Mouse (Mus musculus): ENCODE results near the gene Bbof1. TPM values are rescaled to one million over a fixed set of nuclear protein-coding genes. Genes with fewer than 3 reads are reported as not detected.
A peak's percentile ranks its signal among the peaks of the same experiment; 100 is the strongest.

The Bbof1 gene
- total and polyA plus RNA-seq, 3 experiments: 0.31 to 2.0 (median 1.7) TPM

- intact Hi-C loops (cut with DNase I): loop anchor here (10.0 kb wide), 1 partner anchor 308 kb away; no protein-coding TSS in a partner anchor
- Histone ChIP-seq H3K4me1 (ENCODE audit: control insufficient read depth, insufficient read depth, low read length) (peaks cover under 1% of the 10 kb centered on the region), H3K27ac (no peak overlapping the region), H3K79me2 (replicated peaks; ENCODE audit: control insufficient read depth, insufficient read depth, low read length) (peaks cover 6% of the 10 kb centered on the region), H3K36me3 (ENCODE audit: control insufficient read depth, insufficient read depth, low read length) (no peaks in the 10 kb centered on the region; the same call in none of the 2 replicates), H3K27me3 (ENCODE audit: control insufficient read depth, insufficient read depth, low read length) (no peaks in the 10 kb centered on the region), H3K9ac (ENCODE audit: low read depth, low read length) (no peak overlapping the region), H3K4me3 (no peak overlapping the region)
- DNase-seq: no peak
- TF ChIP-seq CTCF (IDR thresholded peaks at IDR 0.05) (no peak), POLR2A (IDR thresholded peaks at IDR 0.05; ENCODE audit: insufficient read depth, low read depth, low read length) (no peak), EP300 (IDR thresholded peaks at IDR 0.05; ENCODE audit: insufficient read depth, low read depth, low read length) (no peak)
- 88% methylated on average over 3 of the region's 3 CpGs for WGBS
These were observed 48.0 kb downstream of the Bbof1 start for GRCm38 (mm10) chr12:84456911-84457310.

DNA sequence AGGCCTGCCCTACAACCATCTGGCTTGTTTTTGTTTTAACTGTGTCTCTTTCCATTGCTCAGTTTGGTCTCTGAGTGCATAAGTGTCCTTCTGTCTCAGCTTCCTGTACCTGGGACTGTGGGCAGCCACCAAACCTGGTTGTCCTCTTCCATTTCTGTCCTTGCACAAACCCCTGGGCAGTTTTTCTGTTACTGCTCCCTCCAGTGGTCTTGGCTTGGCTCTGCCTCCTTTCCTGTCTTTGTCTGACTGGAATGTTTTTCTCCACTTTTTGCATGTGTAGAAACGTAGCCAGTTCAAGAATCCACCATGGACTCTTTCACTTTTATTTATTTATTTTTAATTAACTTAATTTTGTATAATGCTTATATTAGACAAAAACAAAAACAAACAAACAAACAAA is 51.0 kb downstream of the Bbof1 start:
- H3K36me3 ChIP-seq (ENCODE audit: control insufficient read depth, insufficient read depth, low read length): no peaks in the 10 kb centered on the region; the same call in none of the 2 replicates
- no peak overlapping the region for H3K9ac ChIP-seq (ENCODE audit: low read depth, low read length)
- H3K4me3 ChIP-seq: no peak overlapping the region
- no peaks in the 10 kb centered on the region for H3K4me1 ChIP-seq (ENCODE audit: control insufficient read depth, insufficient read depth, low read length)
- no peak overlapping the region for H3K27ac ChIP-seq
- DNase-seq: no peak
- no peaks in the 10 kb centered on the region for H3K79me2 ChIP-seq (replicated peaks; ENCODE audit: control insufficient read depth, insufficient read depth, low read length)
- peak; percentile 37 for TF ChIP-seq CTCF (IDR thresholded peaks at IDR 0.05)
- no peak for TF ChIP-seq EP300 (IDR thresholded peaks at IDR 0.05; ENCODE audit: insufficient read depth, low read depth, low read length)
- no peak for TF ChIP-seq POLR2A (IDR thresholded peaks at IDR 0.05; ENCODE audit: insufficient read depth, low read depth, low read length)
- no peaks in the 10 kb centered on the region for H3K27me3 ChIP-seq (ENCODE audit: control insufficient read depth, insufficient read depth, low read length)
- intact Hi-C loops (cut with DNase I): loop anchor here (10.0 kb wide), 1 partner anchor 305 kb away; no protein-coding TSS in a partner anchor
- 28% methylated on average over 1 of the region's 1 CpGs for WGBS

DNA sequence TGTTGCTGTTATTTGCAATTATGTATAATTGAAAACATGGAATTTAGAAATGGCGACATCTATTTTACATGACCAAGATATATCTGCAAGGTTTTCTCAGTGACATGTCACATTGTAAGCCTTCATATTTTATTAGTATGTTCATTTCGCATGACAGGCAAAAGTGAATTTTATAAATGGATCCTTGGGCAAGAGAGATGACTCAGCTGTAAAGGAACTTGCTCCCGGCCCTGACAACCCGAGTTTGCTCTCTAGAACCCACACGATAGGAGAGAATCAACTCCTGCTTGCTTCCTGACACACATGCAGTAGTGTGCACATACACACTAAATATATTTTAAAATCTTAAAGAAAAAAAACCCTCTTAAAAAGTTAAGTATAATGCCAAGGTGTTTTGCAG is 52.5 kb downstream of the Bbof1 start:
- no peaks in the 10 kb centered on the region for H3K79me2 ChIP-seq (replicated peaks; ENCODE audit: control insufficient read depth, insufficient read depth, low read length)
- no peak for TF ChIP-seq EP300 (IDR thresholded peaks at IDR 0.05; ENCODE audit: insufficient read depth, low read depth, low read length)
- TF ChIP-seq POLR2A (IDR thresholded peaks at IDR 0.05; ENCODE audit: insufficient read depth, low read depth, low read length): no peak
- no peak for TF ChIP-seq CTCF (IDR thresholded peaks at IDR 0.05)
- H3K4me3 ChIP-seq: no peak overlapping the region
- no peaks in the 10 kb centered on the region for H3K27me3 ChIP-seq (ENCODE audit: control insufficient read depth, insufficient read depth, low read length)
- intact Hi-C loops (cut with DNase I): no loop called here
- no peak overlapping the region for H3K27ac ChIP-seq
- no peaks in the 10 kb centered on the region for H3K4me1 ChIP-seq (ENCODE audit: control insufficient read depth, insufficient read depth, low read length)
- no peak overlapping the region for H3K9ac ChIP-seq (ENCODE audit: low read depth, low read length)
- H3K36me3 ChIP-seq (ENCODE audit: control insufficient read depth, insufficient read depth, low read length): no peaks in the 10 kb centered on the region; the same call in none of the 2 replicates
- no peak for DNase-seq
- WGBS: 88% methylated on average over 5 of the region's 5 CpGs

GRCm38 (mm10) chr12:84462856-84463255 is 54.0 kb downstream of the Bbof1 start:
- DNase-seq: no peak
- H3K27ac ChIP-seq: no peak overlapping the region
- WGBS: 89% methylated on average over 3 of the region's 3 CpGs
- no peaks in the 10 kb centered on the region for H3K27me3 ChIP-seq (ENCODE audit: control insufficient read depth, insufficient read depth, low read length)
- intact Hi-C loops (cut with DNase I): no loop called here
- H3K9ac ChIP-seq (ENCODE audit: low read depth, low read length): no peak overlapping the region
- no peak overlapping the region for H3K4me3 ChIP-seq
- no peaks in the 10 kb centered on the region for H3K4me1 ChIP-seq (ENCODE audit: control insufficient read depth, insufficient read depth, low read length)
- H3K79me2 ChIP-seq (replicated peaks; ENCODE audit: control insufficient read depth, insufficient read depth, low read length): no peaks in the 10 kb centered on the region
- H3K36me3 ChIP-seq (ENCODE audit: control insufficient read depth, insufficient read depth, low read length): no peaks in the 10 kb centered on the region; the same call in none of the 2 replicates
- TF ChIP-seq EP300 (IDR thresholded peaks at IDR 0.05; ENCODE audit: insufficient read depth, low read depth, low read length): no peak
- TF ChIP-seq CTCF (IDR thresholded peaks at IDR 0.05): no peak
- no peak for TF ChIP-seq POLR2A (IDR thresholded peaks at IDR 0.05; ENCODE audit: insufficient read depth, low read depth, low read length)

GRCm38 (mm10) chr12:84468701-84469100 is 59.8 kb downstream of the Bbof1 start:
- peak; percentile 81 for TF ChIP-seq CTCF (IDR thresholded peaks at IDR 0.05)
- no peak for TF ChIP-seq POLR2A (IDR thresholded peaks at IDR 0.05; ENCODE audit: insufficient read depth, low read depth, low read length)
- no peaks in the 10 kb centered on the region for H3K27me3 ChIP-seq (ENCODE audit: control insufficient read depth, insufficient read depth, low read length)
- intact Hi-C loops (cut with DNase I): loop anchor here (1.0 to 5.0 kb wide), 2 partner anchors 79 to 121 kb away; no protein-coding TSS in a partner anchor
- WGBS: 4% methylated on average over 1 of the region's 1 CpGs
- H3K27ac ChIP-seq: no peak overlapping the region
- H3K4me3 ChIP-seq: no peak overlapping the region
- no peaks in the 10 kb centered on the region for H3K4me1 ChIP-seq (ENCODE audit: control insufficient read depth, insufficient read depth, low read length)
- H3K79me2 ChIP-seq (replicated peaks; ENCODE audit: control insufficient read depth, insufficient read depth, low read length): no peaks in the 10 kb centered on the region
- no peak for DNase-seq
- H3K9ac ChIP-seq (ENCODE audit: low read depth, low read length): no peak overlapping the region
- H3K36me3 ChIP-seq (ENCODE audit: control insufficient read depth, insufficient read depth, low read length): no peaks in the 10 kb centered on the region; the same call in 1 of the 2 replicates

DNA sequence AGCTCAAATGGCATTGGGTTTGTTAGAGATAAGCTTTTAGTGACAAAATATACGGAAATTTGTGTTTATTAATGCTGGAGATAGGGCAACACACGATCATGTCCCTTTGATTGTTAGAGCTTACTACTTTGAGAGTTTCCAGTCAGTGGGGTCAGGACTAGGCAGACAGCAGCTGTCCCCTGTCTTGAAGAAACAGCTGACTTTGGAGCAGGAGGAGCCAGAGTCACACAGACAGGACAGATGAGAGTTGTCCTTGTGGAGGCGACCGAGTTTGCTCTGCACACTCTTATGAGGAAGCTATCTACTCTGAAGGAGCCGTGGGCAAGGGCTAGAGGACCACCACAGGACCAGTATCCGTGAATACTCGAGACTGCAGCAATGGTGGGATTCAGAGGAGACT is 70.1 kb downstream of the Bbof1 start:
- Histone ChIP-seq H3K27me3 (ENCODE audit: control insufficient read depth, insufficient read depth, low read length) (no peaks in the 10 kb centered on the region), H3K79me2 (replicated peaks; ENCODE audit: control insufficient read depth, insufficient read depth, low read length) (no peaks in the 10 kb centered on the region), H3K27ac (no peak overlapping the region), H3K36me3 (ENCODE audit: control insufficient read depth, insufficient read depth, low read length) (no peaks in the 10 kb centered on the region), H3K9ac (ENCODE audit: low read depth, low read length) (no peak overlapping the region), H3K4me1 (ENCODE audit: control insufficient read depth, insufficient read depth, low read length) (no peaks in the 10 kb centered on the region), H3K4me3 (no peak overlapping the region)
- TF ChIP-seq EP300 (IDR thresholded peaks at IDR 0.05; ENCODE audit: insufficient read depth, low read depth, low read length): no peak
- TF ChIP-seq POLR2A (IDR thresholded peaks at IDR 0.05; ENCODE audit: insufficient read depth, low read depth, low read length): no peak
- intact Hi-C loops (cut with DNase I): no loop called here
- DNase-seq: no peak
- 81% methylated on average over 7 of the region's 7 CpGs for WGBS
